Mouse (Mus musculus): ENCODE results near the gene Cxcl10. TPM values are rescaled to one million over a fixed set of nuclear protein-coding genes. Genes with fewer than 3 reads are reported as not detected.

Cxcl10 gene
- polyA plus RNA-seq (2012) = 3.6 and 4.4 TPM in 2 replicates

GRCm38 (mm10) chr5:92348794-92349413 lies at the start of gene Cxcl10:
Gene Cxcl10, minus strand, starts transcription at chr5:92348889.

DNA sequence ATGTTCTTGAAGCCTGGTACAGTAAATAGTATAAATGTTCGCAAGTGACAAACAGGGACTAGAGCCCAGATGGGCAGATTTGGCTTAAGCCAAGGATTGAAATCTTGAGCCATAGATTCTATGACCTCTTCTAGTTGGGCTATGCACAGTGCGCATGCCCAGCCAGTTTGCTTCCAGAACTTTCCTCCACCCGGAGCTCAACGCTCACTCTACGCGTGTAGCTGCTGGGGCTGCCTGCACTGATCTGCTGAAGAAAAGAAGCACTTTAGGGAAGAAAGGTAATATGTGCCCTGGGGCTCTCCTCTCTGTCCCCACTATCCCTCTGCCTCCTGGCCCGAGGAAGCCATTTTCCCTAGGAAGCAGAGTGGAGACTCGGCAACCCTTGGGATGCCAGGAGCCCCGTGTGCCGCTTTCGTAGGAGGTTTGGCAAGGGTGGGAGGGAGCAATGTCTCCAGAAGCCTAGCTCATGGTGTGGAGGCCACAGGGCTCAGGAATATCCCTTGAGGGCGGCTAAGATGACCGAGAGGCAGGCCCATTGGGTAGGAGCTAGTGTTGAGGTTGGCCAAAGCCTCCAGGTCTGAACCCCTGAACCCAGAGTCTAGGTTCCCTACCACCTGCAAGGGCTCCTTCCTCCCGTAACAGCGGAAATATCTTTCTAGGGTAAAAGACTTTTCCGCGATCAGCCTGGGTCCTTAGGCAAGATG lies 16.9 kb downstream of the Cxcl10 start, which contains the start of gene Art3:
TSS of gene Art3 (plus strand) at position 193 of the 704 bp plus-strand sequence.

DNA sequence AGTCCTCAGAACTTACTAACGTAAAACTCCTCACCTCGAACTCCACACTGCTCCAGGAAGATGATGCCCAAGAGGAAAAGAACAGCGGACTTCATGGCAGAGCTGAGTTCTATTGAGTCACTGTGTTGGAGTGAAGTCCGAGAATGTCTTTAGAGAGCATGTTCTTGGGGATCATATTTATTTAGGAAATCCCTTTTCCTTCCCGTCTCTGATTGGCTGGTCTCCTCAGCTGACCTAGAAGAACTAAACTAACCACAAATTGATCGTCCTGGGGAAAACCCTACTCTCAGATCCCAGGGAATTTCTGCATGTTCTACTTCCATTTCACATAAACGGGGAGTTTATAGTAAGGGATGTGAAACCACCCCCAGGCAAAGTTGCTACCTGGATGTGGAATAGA lies 20.8 kb downstream of the Cxcl10 start, which contains the start of gene Cxcl9:
TSS of gene Cxcl9 (minus strand) at position 151 of the 400 bp plus-strand sequence.

DNA sequence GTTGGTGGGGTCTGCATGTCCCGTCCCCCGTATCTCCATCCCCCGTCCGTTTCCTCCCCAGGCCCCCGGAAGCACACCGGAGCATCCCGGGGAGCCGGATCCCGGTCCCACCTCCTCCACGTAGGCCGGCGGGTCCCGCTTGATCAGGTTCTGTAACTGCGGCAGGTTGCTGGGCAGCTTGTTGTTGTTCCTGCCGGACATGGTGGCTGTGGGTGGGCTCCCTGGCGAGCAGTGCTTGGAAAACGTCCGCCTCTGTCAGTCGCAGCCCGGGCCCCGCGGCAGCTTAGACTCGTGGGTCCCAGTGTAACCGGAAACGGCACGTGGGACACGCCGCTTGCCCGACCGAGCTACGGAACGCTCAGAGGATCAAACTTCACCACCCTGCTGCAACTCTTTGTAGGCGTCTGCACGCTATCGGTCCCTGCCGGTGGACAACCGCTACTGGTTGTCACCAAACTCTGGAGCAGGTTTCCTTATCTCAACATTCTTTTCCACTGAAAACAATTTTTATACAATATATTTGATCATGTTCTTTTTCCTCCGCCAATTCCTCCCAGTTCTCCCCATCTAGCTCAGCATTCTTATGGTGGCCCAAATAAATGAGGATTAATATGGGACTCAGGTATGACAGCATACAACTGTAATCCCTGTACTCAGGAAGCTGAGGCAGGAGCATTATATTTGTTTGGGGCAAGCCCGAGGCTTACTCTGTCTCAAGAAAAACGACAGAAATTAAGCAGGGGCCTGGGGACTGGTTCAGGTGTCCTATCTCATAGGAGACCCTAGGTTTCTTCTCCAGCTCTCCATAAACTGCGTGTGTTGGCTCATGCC lies 38.8 kb downstream of the Cxcl10 start, which contains the start of gene Sdad1:
TSS of gene Sdad1 (minus strand) at position 799 of the 831 bp plus-strand sequence.

Other genes starting within 250 kb of the Cxcl10 start
- 23.9 and 27.0 TPM in 2 replicates for gene Uso1, start 211.0 kb downstream of the Cxcl10 start, polyA plus RNA-seq (2012)
- gene U90926, start 133.5 kb downstream of the Cxcl10 start, polyA plus RNA-seq (2012) = not detected in 2 replicates
- gene Ppef2, start 92.6 kb downstream of the Cxcl10 start, polyA plus RNA-seq (2012) = 0.04 TPM in 1 of 2 replicates, not detected in the other
- gene Naaa, start 70.7 kb downstream of the Cxcl10 start, polyA plus RNA-seq (2012) = 11.6 and 14.2 TPM in 2 replicates
- gene Sdad1, start 38.4 kb downstream of the Cxcl10 start, polyA plus RNA-seq (2012) = 31.9 and 33.4 TPM in 2 replicates
- 0.42 and 0.71 TPM in 2 replicates for gene Cxcl9, start 20.8 kb downstream of the Cxcl10 start, polyA plus RNA-seq (2012)
- gene Art3, start 17.1 kb downstream of the Cxcl10 start, polyA plus RNA-seq (2012) = not detected in 2 replicates
- 13.2 and 13.7 TPM in 2 replicates for gene Nup54, start 86.3 kb upstream of the Cxcl10 start, polyA plus RNA-seq (2012)
- gene Scarb2, start 157.9 kb upstream of the Cxcl10 start, polyA plus RNA-seq (2012) = 7.1 and 7.2 TPM in 2 replicates
- gene Fam47e, start 206.2 kb upstream of the Cxcl10 start, polyA plus RNA-seq (2012) = not detected in 2 replicates

Measured in megakaryocyte-erythroid progenitor cell, adult 5 weeks (primary cell).